Mouse (Mus musculus) layer of hippocampus, adult 2 months (tissue): ENCODE measurements around the gene Farp1. TPM values are rescaled to one million over a fixed set of nuclear protein-coding genes. Genes with fewer than 3 reads are reported as not detected.
A peak's percentile ranks its signal among the peaks of the same experiment; 100 is the strongest.

ENCODE experiments used
- DNase-seq, 2 experiments: peaks; one replicate each; pipeline ENCODE4 v3.0.0; 2022; ENCODE audit warnings: low spot score in 2 of 2
- H3K27ac ChIP-seq: fragments of 200-600 bp; 2 replicates; pipeline ENCODE4 v1.8.1; 2022
- H3K4me3 ChIP-seq: fragments of 200-600 bp; 2 replicates; pipeline ENCODE4 v1.8.1; 2022; ENCODE audit warnings: mild to moderate bottlenecking
- CTCF ChIP-seq: fragments of 200-600 bp; conservative IDR thresholded peaks from 2 replicates; pipeline ENCODE4 v1.8.1; 2022; ENCODE audit warnings: antibody characterized with exemption, mild to moderate bottlenecking, moderate library complexity
- total RNA-seq, 2 experiments: library from RNA; stranded (reverse); gene quantifications; 2 replicates each; pipeline ENCODE4 v1.2.3; 2021

The Farp1 gene
- total RNA-seq, 2 experiments from 2014 or later = 102 TPM

- DNase-seq = no peak
- TF ChIP-seq CTCF = no peak
- Histone ChIP-seq H3K27ac (no peak overlapping the region; the same call in 1 of the 2 replicates), H3K4me3 (no peak overlapping the region)
Measured at GRCm38 (mm10) chr14:121100829-121101228, 65.8 kb downstream of the Farp1 start.

GRCm38 (mm10) chr14:121101531-121101930, 66.5 kb downstream of the Farp1 start:
- no peak for TF ChIP-seq CTCF
- Histone ChIP-seq H3K27ac (no peak overlapping the region; the same call in 1 of the 2 replicates), H3K4me3 (no peak overlapping the region)
- DNase-seq = no peak

DNA sequence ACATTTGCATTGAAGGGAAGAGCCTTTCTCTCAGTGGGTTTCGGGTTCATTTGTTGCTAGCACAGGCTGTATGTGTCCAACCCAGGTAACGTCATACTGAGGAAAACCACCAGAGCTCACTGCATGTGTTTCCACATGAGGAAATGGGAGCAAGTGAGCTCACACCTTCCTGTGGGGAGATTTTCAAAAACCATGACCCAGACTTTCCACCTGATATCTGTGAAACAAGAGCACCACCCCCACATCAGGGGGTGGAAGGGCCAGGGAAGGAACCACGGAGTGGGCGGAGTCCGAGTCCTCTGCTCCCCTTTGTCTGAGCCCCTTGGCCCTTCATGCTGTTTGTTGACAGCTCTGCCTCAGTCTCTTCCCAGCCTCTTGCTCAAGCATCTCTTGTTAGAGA, 67.6 kb downstream of the Farp1 start:
- no peak for DNase-seq
- Histone ChIP-seq H3K4me3 (no peak overlapping the region), H3K27ac (no peak overlapping the region; the same call in 1 of the 2 replicates)
- no peak for TF ChIP-seq CTCF

DNA sequence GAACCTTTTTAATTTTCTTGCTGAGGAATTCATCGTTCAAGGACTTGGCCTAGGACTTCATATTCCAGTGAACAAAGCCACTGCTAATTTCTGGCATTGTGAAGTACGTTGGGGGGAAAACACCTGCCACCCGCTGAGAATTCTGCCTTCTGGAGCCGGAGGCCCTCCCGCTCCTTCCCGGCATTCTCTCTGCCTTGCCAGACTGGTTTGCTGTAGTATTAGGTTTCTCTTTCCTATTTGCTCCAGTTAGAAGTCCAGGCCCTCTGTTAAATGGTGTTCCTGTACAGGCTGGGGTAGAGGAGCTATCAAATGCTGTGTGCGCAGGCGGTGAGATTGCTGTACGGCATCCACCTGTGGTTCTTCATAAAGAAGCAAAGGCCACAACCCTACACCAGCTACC, 68.5 kb downstream of the Farp1 start:
- TF ChIP-seq CTCF = no peak
- no peak overlapping the region for H3K4me3 ChIP-seq
- H3K27ac ChIP-seq = peak overlapping the region; percentile 72; the same call in 1 of the 2 replicates
- DNase-seq = peak; percentile 26 to 52

GRCm38 (mm10) chr14:121104760-121105329, 69.8 kb downstream of the Farp1 start:
- Histone ChIP-seq H3K27ac (peak overlapping the region; percentile 43; the same call in 1 of the 2 replicates), H3K4me3 (no peak overlapping the region)
- no peak for TF ChIP-seq CTCF
- DNase-seq = no peak

DNA sequence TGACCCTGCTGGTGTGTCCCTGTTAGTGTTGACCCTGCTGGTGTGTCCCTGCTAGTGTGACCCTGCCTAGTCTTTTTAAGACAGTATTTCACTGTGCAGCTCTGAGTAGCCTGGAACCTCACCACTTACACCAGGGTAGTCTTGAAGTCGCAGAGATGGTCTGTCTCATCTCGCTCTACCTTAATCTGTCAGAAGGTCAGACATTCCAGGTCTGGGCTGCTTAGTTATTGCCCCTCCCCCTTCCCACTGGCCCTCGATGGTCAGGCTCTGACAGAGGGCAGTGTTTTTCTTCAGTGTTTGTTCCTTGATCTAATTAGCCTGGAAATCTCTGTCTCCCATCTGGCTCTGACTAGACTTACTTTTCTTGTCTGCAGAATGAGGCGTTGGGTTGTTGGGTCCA, 71.9 kb downstream of the Farp1 start:
- DNase-seq = no peak
- H3K27ac ChIP-seq = peak overlapping the region; percentile 89; the same call in 1 of the 2 replicates
- H3K4me3 ChIP-seq = no peak overlapping the region
- TF ChIP-seq CTCF = no peak

GRCm38 (mm10) chr14:121107707-121108285, 72.8 kb downstream of the Farp1 start:
- TF ChIP-seq CTCF = no peak
- DNase-seq = peak in 1 of 2 experiments; percentile 54

DNA sequence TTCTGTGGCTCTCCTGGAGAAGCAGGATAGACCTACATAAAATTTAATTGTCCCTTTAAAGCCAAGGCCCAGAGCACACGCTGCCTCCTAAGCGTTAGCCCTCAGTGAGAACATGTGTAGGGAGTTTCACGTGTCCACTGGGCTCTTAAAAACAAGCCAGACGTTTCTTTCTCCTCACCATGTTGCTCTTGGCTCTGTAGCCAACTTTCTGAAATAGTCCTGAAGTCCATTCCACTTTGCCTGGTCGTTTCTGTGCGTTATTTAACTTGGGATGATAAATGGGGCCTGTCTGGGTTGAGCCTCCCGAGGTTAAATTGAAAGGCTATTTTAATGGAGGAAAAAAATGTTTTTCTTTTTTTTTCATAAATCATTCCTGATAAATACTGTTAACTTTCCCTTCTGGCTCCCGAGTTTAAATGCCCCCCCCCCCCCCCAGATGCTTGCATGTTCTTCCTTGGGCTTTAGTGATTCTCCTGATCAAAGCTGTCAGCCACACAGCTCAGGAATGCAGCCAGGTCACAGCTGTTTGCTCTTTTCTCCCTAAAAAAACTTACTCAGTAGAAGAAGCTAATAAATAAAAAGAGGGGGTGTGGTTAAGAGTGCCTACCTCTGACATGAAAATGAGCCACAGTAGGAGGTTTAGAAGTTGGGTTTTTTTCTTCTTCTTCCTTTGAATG, 73.6 kb downstream of the Farp1 start:
- peak overlapping the region; percentile 89 for H3K27ac ChIP-seq
- no peak for TF ChIP-seq CTCF
- no peak for DNase-seq
- H3K4me3 ChIP-seq = no peak overlapping the region

More at GRCm38 (mm10) chr14:121107707-121108285, 72.8 kb downstream of the Farp1 start:
- Histone ChIP-seq H3K27ac (peak overlapping the region; percentile 89), H3K4me3 (no peak overlapping the region)

GRCm38 (mm10) chr14:121109116-121109504, 74.1 kb downstream of the Farp1 start:
- DNase-seq = no peak
- no peak for TF ChIP-seq CTCF
- Histone ChIP-seq H3K27ac (peak overlapping the region; percentile 89), H3K4me3 (no peak overlapping the region)

GRCm38 (mm10) chr14:121110492-121111267, 75.7 kb downstream of the Farp1 start:
- H3K27ac ChIP-seq = peak overlapping the region; percentile 89
- H3K4me3 ChIP-seq = no peak overlapping the region
- no peak for TF ChIP-seq CTCF
- no peak for DNase-seq

DNA sequence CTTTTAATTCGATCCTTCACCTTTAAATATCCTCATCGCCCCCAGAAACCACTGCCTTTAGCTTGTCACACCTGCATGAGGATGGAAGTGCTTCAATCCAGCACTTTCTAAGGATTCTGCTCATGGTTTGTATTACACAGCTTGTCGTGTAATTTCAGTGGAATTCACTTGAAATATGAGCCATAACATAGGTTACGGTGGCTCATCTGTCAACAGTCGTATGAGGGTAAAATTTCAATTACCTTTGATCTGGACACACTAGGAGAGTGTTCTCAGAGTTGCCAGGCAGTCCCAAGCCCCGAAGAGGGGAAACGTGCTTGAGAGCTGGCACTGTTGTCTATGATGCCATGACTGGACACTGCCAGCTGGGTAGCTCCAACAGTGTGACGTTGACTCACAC, 77.1 kb downstream of the Farp1 start:
- H3K27ac ChIP-seq = peak overlapping the region; percentile 89
- TF ChIP-seq CTCF = no peak
- DNase-seq = no peak
- no peak overlapping the region for H3K4me3 ChIP-seq

DNA sequence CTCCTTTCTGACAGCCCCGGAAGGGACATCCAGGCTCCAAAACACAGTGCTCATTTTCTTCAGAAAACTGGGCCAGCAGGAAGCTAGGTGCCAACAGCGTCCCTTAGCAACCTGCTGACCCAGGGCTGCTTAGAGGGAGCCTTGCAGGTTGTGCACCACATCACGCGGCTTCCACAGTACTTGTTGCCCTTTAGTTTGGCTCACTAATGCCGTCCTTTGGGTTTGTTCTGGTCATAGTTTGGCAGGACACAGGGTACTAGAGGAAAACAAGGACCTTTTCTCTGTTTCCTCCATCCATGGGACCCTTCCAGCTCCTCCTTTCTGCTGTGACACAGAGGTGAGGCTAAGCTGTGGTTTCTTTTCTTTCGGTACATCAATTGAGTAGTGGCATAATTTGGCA, 78.8 kb downstream of the Farp1 start:
- peak overlapping the region; percentile 89; the same call in 1 of the 2 replicates for H3K27ac ChIP-seq
- no peak overlapping the region for H3K4me3 ChIP-seq
- no peak for TF ChIP-seq CTCF
- DNase-seq = peak; percentile 50 to 74

- TF ChIP-seq CTCF = no peak
Measured at GRCm38 (mm10) chr14:121116696-121117095, 81.7 kb downstream of the Farp1 start.

More at GRCm38 (mm10) chr14:121116696-121117095, 81.7 kb downstream of the Farp1 start:
- DNase-seq = no peak
- Histone ChIP-seq H3K4me3 (no peak overlapping the region), H3K27ac (peak overlapping the region; percentile 84; the same call in 1 of the 2 replicates)
